Mouse (Mus musculus) thymus, postnatal 36 days (tissue): ENCODE data around the gene Nedd9.

Experiments used
- DNase-seq, 2 experiments: peaks; one replicate each; pipeline ENCODE4 v3.0.0; 2022; ENCODE audit warnings: mixed read lengths in 2 of 2

The Nedd9 gene

GRCm38 (mm10) chr13:41453227-41454193 lies 33.7 kb downstream of the Nedd9 start:
- peak; percentile 4 to 13 for DNase-seq

- DNase-seq: no peak
Measured at GRCm38 (mm10) chr13:41450821-41451220, 36.3 kb downstream of the Nedd9 start.

- DNase-seq: no peak
Measured at GRCm38 (mm10) chr13:41449211-41449610, 38.0 kb downstream of the Nedd9 start.

- DNase-seq: no peak
Measured at GRCm38 (mm10) chr13:41447209-41447608, 40.0 kb downstream of the Nedd9 start.

GRCm38 (mm10) chr13:41446591-41446990 lies 40.6 kb downstream of the Nedd9 start:
- DNase-seq: no peak

GRCm38 (mm10) chr13:41445067-41445808 lies 41.9 kb downstream of the Nedd9 start:
- DNase-seq: no peak

GRCm38 (mm10) chr13:41444230-41444629 lies 42.9 kb downstream of the Nedd9 start:
- no peak for DNase-seq

- DNase-seq: no peak
Measured at GRCm38 (mm10) chr13:41442145-41442544, 45.0 kb downstream of the Nedd9 start.

GRCm38 (mm10) chr13:41440205-41440604 lies 47.0 kb downstream of the Nedd9 start:
- DNase-seq: no peak

GRCm38 (mm10) chr13:41437390-41437789 lies 49.8 kb downstream of the Nedd9 start:
- DNase-seq: no peak

- no peak for DNase-seq
Measured at GRCm38 (mm10) chr13:41436731-41437130, 50.4 kb downstream of the Nedd9 start.

GRCm38 (mm10) chr13:41433201-41433600 lies 54.0 kb downstream of the Nedd9 start:
- no peak for DNase-seq

GRCm38 (mm10) chr13:41431795-41432194 lies 55.4 kb downstream of the Nedd9 start:
- no peak for DNase-seq

GRCm38 (mm10) chr13:41427046-41427445 lies 60.1 kb downstream of the Nedd9 start:
- no peak for DNase-seq

- no peak for DNase-seq
Measured at GRCm38 (mm10) chr13:41423463-41424074, 63.6 kb downstream of the Nedd9 start.

- DNase-seq: no peak
Measured at GRCm38 (mm10) chr13:41422581-41422980, 64.6 kb downstream of the Nedd9 start.

GRCm38 (mm10) chr13:41420376-41420775 lies 66.8 kb downstream of the Nedd9 start:
- no peak for DNase-seq

GRCm38 (mm10) chr13:41418198-41418869 lies 68.8 kb downstream of the Nedd9 start:
- no peak for DNase-seq

- no peak for DNase-seq
Measured at GRCm38 (mm10) chr13:41416065-41417016, 70.8 kb downstream of the Nedd9 start.

GRCm38 (mm10) chr13:41410191-41411074 lies 76.7 kb downstream of the Nedd9 start:
- DNase-seq: no peak
